Mouse (Mus musculus) CH12.LX (cell line): Measurements from ENCODE around the gene Nup210l. TPM values are rescaled to one million over a fixed set of nuclear protein-coding genes. Genes with fewer than 3 reads are reported as not detected.

ENCODE experiments used
- DNase-seq: peaks from one replicate; pipeline ENCODE4 v3.0.0-alpha.2; 2013; ENCODE audit errors: extremely low read depth
- H3K27ac ChIP-seq: 2 replicates; pipeline ENCODE4 v1.5.1; 2012; ENCODE audit warnings: low read depth, mild to moderate bottlenecking, control low read depth, moderate library complexity; ENCODE audit not compliant: insufficient read depth
- H3K27me3 ChIP-seq: replicated peaks from 2 replicates; pipeline ENCODE3; 2012; ENCODE audit warnings: inconsistent platforms
- H3K36me3 ChIP-seq, 2 experiments: replicated peaks in 1 of 2; 2 replicates each; pipeline versions ENCODE3 to v1.6.1; 2012; ENCODE audit warnings: inconsistent platforms in 1 of 2, low read length in 1 of 2, mild to moderate bottlenecking in 1 of 2, mixed read lengths in 1 of 2, moderate library complexity in 1 of 2; ENCODE audit not compliant: control insufficient read depth in 1 of 2, insufficient read depth in 1 of 2
- H3K4me1 ChIP-seq, 2 experiments: 2 replicates each; pipeline ENCODE4 v1.6.1; 2012; ENCODE audit warnings: inconsistent platforms in 1 of 2, moderate library complexity in 1 of 2; ENCODE audit not compliant: insufficient read depth in 2 of 2, control insufficient read depth in 1 of 2
- H3K4me2 ChIP-seq: 2 replicates; pipeline ENCODE4 v1.6.1; 2012; ENCODE audit warnings: low read depth, mild to moderate bottlenecking, control low read depth; ENCODE audit not compliant: poor library complexity, insufficient read depth, severe bottlenecking
- H3K4me3 ChIP-seq, 3 experiments: fragments of 150-350 bp in 1 of 3; sonication (generic) in 1 of 3; replicated peaks in 1 of 3; 2 replicates each; pipeline versions ENCODE3 to v1.5.1; 2011 to 2012; ENCODE audit warnings: low read depth in 2 of 3, low read length in 2 of 3, mild to moderate bottlenecking in 2 of 3, moderate library complexity in 2 of 3, control low read depth in 1 of 3, improper control_type of control experiment in 1 of 3, inconsistent platforms in 1 of 3, mixed read lengths in 1 of 3; ENCODE audit not compliant: poor library complexity in 1 of 3
- H3K79me2 ChIP-seq: replicated peaks from 2 replicates; pipeline ENCODE4 v1.6.1; 2012; ENCODE audit warnings: mild to moderate bottlenecking, moderate library complexity; ENCODE audit not compliant: control insufficient read depth, poor library complexity, insufficient read depth, severe bottlenecking; ENCODE audit errors: extremely low read depth
- H3K9ac ChIP-seq: 2 replicates; pipeline ENCODE4 v1.6.1; 2012; ENCODE audit warnings: low read depth, mild to moderate bottlenecking, control low read depth, moderate library complexity; ENCODE audit not compliant: insufficient read depth
- H3K9me3 ChIP-seq: replicated peaks from 2 replicates; pipeline ENCODE3; 2012; ENCODE audit warnings: low read length, inconsistent platforms, mixed read lengths
- BHLHE40 ChIP-seq: IDR thresholded peaks from 2 replicates; pipeline ENCODE4 v1.6.1; 2011; ENCODE audit warnings: mild to moderate bottlenecking, low read depth, low read length, improper control_type of control experiment
- CTCF ChIP-seq, 2 experiments: IDR thresholded peaks in 1 of 2; conservative IDR thresholded peaks in 1 of 2; 2 replicates each; pipeline ENCODE4 v1.5.1; 2011 to 2012; ENCODE audit warnings: low read depth in 2 of 2, low read length in 2 of 2, improper control_type of control experiment in 1 of 2, inconsistent platforms in 1 of 2, mild to moderate bottlenecking in 1 of 2, moderate library complexity in 1 of 2
- E2F4 ChIP-seq: IDR thresholded peaks from 2 replicates; pipeline ENCODE4 v1.6.1; 2011; ENCODE audit warnings: low read depth, low read length, improper control_type of control experiment; ENCODE audit not compliant: insufficient replicate concordance
- ELF1 ChIP-seq: IDR thresholded peaks from 2 replicates; pipeline ENCODE4 v1.6.1; 2014; ENCODE audit warnings: low read depth, mild to moderate bottlenecking, inconsistent platforms, low read length, improper control_type of control experiment
- EP300 ChIP-seq: IDR thresholded peaks from 2 replicates; pipeline ENCODE4 v1.6.1; 2011; ENCODE audit warnings: low read length, improper control_type of control experiment
- ETS1 ChIP-seq: conservative IDR thresholded peaks from 2 replicates; pipeline ENCODE4 v1.6.1; 2012; ENCODE audit warnings: low read depth, mild to moderate bottlenecking, inconsistent platforms, low read length, improper control_type of control experiment, moderate library complexity
- JUN ChIP-seq: IDR thresholded peaks from 2 replicates; pipeline ENCODE4 v1.6.1; 2011; ENCODE audit warnings: low read depth, mild to moderate bottlenecking, low read length, improper control_type of control experiment, moderate library complexity; ENCODE audit not compliant: insufficient read depth
- KAT2A ChIP-seq: IDR thresholded peaks from 2 replicates; pipeline ENCODE4 v1.6.1; 2012; ENCODE audit warnings: low read length, improper control_type of control experiment, inconsistent platforms; ENCODE audit not compliant: insufficient replicate concordance
- MAX ChIP-seq: IDR thresholded peaks from 2 replicates; pipeline ENCODE4 v1.6.1; 2011; ENCODE audit warnings: low read length, improper control_type of control experiment
- MAZ ChIP-seq: IDR thresholded peaks from 2 replicates; pipeline ENCODE4 v1.6.1; 2012; ENCODE audit warnings: low read depth, mild to moderate bottlenecking, inconsistent platforms, low read length, improper control_type of control experiment, moderate library complexity
- MEF2A ChIP-seq: IDR thresholded peaks from 2 replicates; pipeline ENCODE4 v1.6.1; 2014; ENCODE audit warnings: low read depth, mild to moderate bottlenecking, inconsistent platforms, low read length, improper control_type of control experiment, borderline replicate concordance
- NELFE ChIP-seq: IDR thresholded peaks from 2 replicates; pipeline ENCODE4 v1.6.1; 2011; ENCODE audit warnings: low read depth, low read length, improper control_type of control experiment
- PAX5 ChIP-seq: IDR thresholded peaks from 2 replicates; pipeline ENCODE4 v1.6.1; 2012; ENCODE audit warnings: low read length, inconsistent platforms, mixed read lengths
- POLR2A ChIP-seq: IDR thresholded peaks from 2 replicates; pipeline ENCODE4 v1.6.1; 2011; ENCODE audit warnings: low read depth, mild to moderate bottlenecking, improper control_type of control experiment, low read length
- POLR2AphosphoS2 ChIP-seq: IDR thresholded peaks from 2 replicates; pipeline ENCODE4 v1.6.1; 2011; ENCODE audit warnings: low read depth, low read length, improper control_type of control experiment
- RCOR1 ChIP-seq: conservative IDR thresholded peaks from 2 replicates; pipeline ENCODE4 v1.6.1; 2012; ENCODE audit warnings: low read depth, mild to moderate bottlenecking, inconsistent platforms, low read length, improper control_type of control experiment
- SIN3A ChIP-seq: IDR thresholded peaks from 2 replicates; pipeline ENCODE4 v1.6.1; 2012; ENCODE audit warnings: low read length, improper control_type of control experiment, inconsistent platforms
- TBP ChIP-seq: conservative IDR thresholded peaks from 2 replicates; pipeline ENCODE4 v1.6.1; 2011; ENCODE audit warnings: low read depth, low read length, improper control_type of control experiment
- USF1 ChIP-seq: IDR thresholded peaks from 2 replicates; pipeline ENCODE4 v1.6.1; 2014; ENCODE audit warnings: low read depth, mild to moderate bottlenecking, inconsistent platforms, low read length, improper control_type of control experiment
- USF2 ChIP-seq: conservative IDR thresholded peaks from 2 replicates; pipeline ENCODE4 v1.6.1; 2011; ENCODE audit warnings: low read depth, low read length, improper control_type of control experiment
- ZC3H11A ChIP-seq: IDR thresholded peaks from 2 replicates; pipeline ENCODE4 v1.6.1; 2012; ENCODE audit warnings: low read depth, mild to moderate bottlenecking, inconsistent platforms, low read length, improper control_type of control experiment
- ZKSCAN1 ChIP-seq: IDR thresholded peaks from 2 replicates; pipeline ENCODE4 v1.6.1; 2012; ENCODE audit warnings: low read depth, inconsistent platforms, low read length, improper control_type of control experiment, borderline replicate concordance
- ZNF384 ChIP-seq: IDR thresholded peaks from 2 replicates; pipeline ENCODE4 v1.6.1; 2012; ENCODE audit warnings: low read depth, low read length, improper control_type of control experiment, inconsistent platforms
- dilution Hi-C: fragments of 300-500 bp; cut with MboI; formaldehyde crosslinking; loops from 2 replicates; pipeline ENCODE4 v1.14.3; 2020; ENCODE audit warnings: low sequenced_read_pairs; ENCODE audit not compliant: extremely low pct_unique_long_range_greater_than_20kb, extremely low pct_ligation_motif_present
- in situ Hi-C: fragments of 300-500 bp; cut with MboI; formaldehyde crosslinking; loops from 3 replicates; pipeline ENCODE4 v1.14.3; 2019; ENCODE audit warnings: low sequenced_read_pairs, low pct_ligation_motif_present, low pct_unique_long_range_greater_than_20kb, mixed read lengths
- polyA plus RNA-seq: library from polyadenylated mRNA; unstranded; fragments of >175 nt; gene quantifications from 2 replicates; pipeline ENCODE4 v1.2.1, GENCODE M21; 2012; ENCODE audit warnings: low read depth; ENCODE audit not compliant: insufficient read length
- total RNA-seq, 2 experiments: library from RNA; depleted of rRNA; stranded (reverse); fragments of 300-350 nt in 1 of 2; fragments of >200 nt in 1 of 2; gene quantifications; 2 replicates each; pipeline ENCODE4 v1.2.3; 2012 to 2014

Gene Nup210l
- total and polyA plus RNA-seq, 3 experiments, result 0.42 to 0.47 (median 0.43) TPM

- H3K36me3 ChIP-seq, result peaks cover 8 to 47% of the 10 kb centered on the region in 2 experiments
- no peak overlapping the region for H3K9ac ChIP-seq
- H3K4me2 ChIP-seq, result no peak overlapping the region
- no peak overlapping the region for H3K4me3 ChIP-seq
- no peak overlapping the region for H3K27ac ChIP-seq
- TF ChIP-seq POLR2AphosphoS2 (no peak), PAX5 (no peak), SIN3A (no peak)
- H3K79me2 ChIP-seq, result no peaks in the 10 kb centered on the region
- dilution Hi-C loops (no loop called here), in situ Hi-C loops (no loop called here)
- peaks cover 5 to 16% of the 10 kb centered on the region in 2 experiments for H3K4me1 ChIP-seq
- no peaks in the 10 kb centered on the region for H3K9me3 ChIP-seq
- DNase-seq, result no peak
- H3K27me3 ChIP-seq, result no peaks in the 10 kb centered on the region
These were observed 36.1 kb upstream of the Nup210l start for GRCm38 (mm10) chr3:90067851-90068250.

- Histone ChIP-seq H3K9ac (no peak overlapping the region), H3K9me3 (no peaks in the 10 kb centered on the region), H3K36me3 (peaks cover 3 to 29% of the 10 kb centered on the region in 2 experiments), H3K27ac (no peak overlapping the region), H3K4me2 (no peak overlapping the region), H3K27me3 (no peaks in the 10 kb centered on the region), H3K79me2 (no peaks in the 10 kb centered on the region)
- DNase-seq, result no peak
- dilution Hi-C loops (no loop called here), in situ Hi-C loops (loop anchor here (10.0 kb wide), 2 partner anchors 105 to 275 kb away; partner anchors contain the start of gene Atp8b2)
- TF ChIP-seq EP300 (no peak), RCOR1 (no peak), BHLHE40 (no peak), ZKSCAN1 (no peak), NELFE (no peak), MEF2A (no peak), POLR2A (no peak), CTCF (conservative IDR thresholded peaks at IDR 0.05 in 1 of 2, IDR thresholded peaks at IDR 0.05 in 1 of 2; ENCODE audit: low read depth in 2 of 2, low read length in 2 of 2) (no peak), USF2 (no peak), TBP (no peak), ZC3H11A (no peak), ELF1 (no peak), E2F4 (no peak), MAZ (no peak), KAT2A (no peak), ZNF384 (no peak), USF1 (no peak), MAX (no peak), JUN (no peak), ETS1 (no peak)
- TF ChIP-seq, all 38 proteins: peak for 0
- no peak overlapping the region for H3K4me3 ChIP-seq
- peaks cover 6 to 21% of the 10 kb centered on the region in 2 experiments for H3K4me1 ChIP-seq
These were observed 34.2 kb upstream of the Nup210l start for GRCm38 (mm10) chr3:90069688-90070087.
